Mouse (Mus musculus) adrenal gland, adult 2 months (tissue): ENCODE results near the gene Mrpl36. TPM values are rescaled to one million over a fixed set of nuclear protein-coding genes. Genes with fewer than 3 reads are reported as not detected.

Experiments used
- DNase-seq: peaks from one replicate; pipeline ENCODE4 v3.0.0; 2021
- polyA plus RNA-seq: library from polyadenylated mRNA; depleted of rRNA; stranded (reverse); fragments of >200 nt; gene quantifications from 2 replicates; pipeline ENCODE4 v1.2.3, GENCODE M21; 2012; rRNA removed
- total RNA-seq, 2 experiments: library from RNA; stranded (reverse); gene quantifications; 2 replicates each; pipeline ENCODE4 v1.2.3; 2021

The Mrpl36 gene
- total and polyA plus RNA-seq, 3 experiments = 54.1 to 209 (median 77.7) TPM

DNA sequence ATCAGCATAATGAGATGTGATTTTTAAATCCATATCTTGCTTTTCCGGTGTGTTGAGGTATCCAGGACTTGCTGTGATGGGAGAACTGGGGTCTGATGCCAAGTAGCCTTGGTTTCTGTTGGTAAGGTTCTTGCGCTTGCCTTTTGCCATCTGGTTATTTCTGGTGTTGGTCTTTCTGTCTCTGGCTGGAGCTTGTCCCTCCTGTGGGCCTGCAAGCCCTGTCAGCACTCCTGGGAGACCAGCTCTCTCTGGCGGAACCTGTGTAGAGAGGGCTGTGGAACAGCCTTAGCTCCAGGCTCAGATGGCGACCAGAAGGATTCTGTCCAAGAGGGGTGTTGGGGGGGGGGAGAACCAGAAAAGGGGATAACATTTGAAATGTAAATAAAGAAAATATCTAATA, 18.4 kb downstream of the Mrpl36 start:
- DNase-seq = no peak

GRCm38 (mm10) chr13:73347171-73347570, 18.9 kb downstream of the Mrpl36 start:
- no peak for DNase-seq

- no peak for DNase-seq
Measured at GRCm38 (mm10) chr13:73347922-73348650, 19.8 kb downstream of the Mrpl36 start.

- no peak for DNase-seq
Measured at GRCm38 (mm10) chr13:73350741-73351140, 22.4 kb downstream of the Mrpl36 start.

DNA sequence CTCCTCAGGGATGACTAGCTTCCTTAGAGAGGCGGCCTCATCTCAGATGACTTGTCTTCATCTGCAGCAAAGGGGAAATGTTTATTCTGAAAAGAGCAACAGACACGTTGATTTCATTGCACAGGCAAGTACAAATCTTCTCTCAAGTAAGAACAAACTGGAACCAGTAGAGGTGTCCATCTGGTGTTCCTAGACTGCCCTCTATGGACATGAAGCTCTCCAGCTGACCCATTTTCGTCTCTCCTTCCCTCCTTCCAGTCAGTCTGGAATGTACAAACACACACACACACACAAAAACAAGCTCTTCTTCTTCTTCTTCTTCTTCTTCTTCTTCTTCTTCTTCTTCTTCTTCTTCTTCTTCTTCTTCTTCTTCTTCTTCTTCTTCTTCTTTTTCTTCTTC, 23.6 kb downstream of the Mrpl36 start:
- no peak for DNase-seq

- DNase-seq = no peak
Measured at GRCm38 (mm10) chr13:73352491-73352890, 24.2 kb downstream of the Mrpl36 start.

DNA sequence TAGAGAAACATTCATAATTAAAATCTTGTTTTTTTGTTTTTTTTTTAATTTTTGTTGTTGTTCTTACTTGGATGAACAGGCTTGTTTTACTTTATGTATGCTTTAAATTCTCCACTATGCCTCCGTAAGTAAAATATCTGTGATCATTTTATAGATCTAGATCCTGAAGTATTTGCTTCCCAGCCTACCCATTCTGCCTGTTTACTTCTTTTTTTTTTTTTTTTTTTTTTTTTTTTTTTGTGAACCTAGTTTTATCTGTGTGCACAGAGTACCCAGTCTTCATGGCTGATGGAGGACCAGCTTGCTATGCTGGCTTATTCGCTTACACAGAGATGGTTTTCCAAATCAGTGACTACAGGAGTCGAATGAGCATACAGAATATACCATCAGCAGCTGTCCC, 28.8 kb downstream of the Mrpl36 start:
- no peak for DNase-seq

DNA sequence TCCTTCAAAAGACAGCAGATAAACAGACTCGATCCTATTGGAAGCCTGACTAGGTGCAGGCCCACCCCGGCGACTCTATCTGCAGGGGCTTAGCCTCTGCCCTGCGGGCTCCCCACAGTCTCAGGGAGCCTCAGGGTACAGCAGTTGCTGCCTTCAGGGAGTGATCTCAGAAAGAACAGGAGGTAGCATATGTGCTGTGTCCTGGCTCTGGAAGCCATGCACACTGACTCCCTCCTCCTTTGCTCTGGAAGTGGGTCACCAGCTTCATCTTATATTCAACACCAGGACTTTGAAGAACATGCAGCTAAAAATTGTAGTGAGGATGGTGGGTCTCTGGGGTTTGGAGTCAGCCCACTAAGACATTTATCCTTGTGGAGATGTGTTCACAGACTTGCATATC, 45.1 kb downstream of the Mrpl36 start:
- DNase-seq = no peak

GRCm38 (mm10) chr13:73374612-73375011, 46.3 kb downstream of the Mrpl36 start:
- no peak for DNase-seq

DNA sequence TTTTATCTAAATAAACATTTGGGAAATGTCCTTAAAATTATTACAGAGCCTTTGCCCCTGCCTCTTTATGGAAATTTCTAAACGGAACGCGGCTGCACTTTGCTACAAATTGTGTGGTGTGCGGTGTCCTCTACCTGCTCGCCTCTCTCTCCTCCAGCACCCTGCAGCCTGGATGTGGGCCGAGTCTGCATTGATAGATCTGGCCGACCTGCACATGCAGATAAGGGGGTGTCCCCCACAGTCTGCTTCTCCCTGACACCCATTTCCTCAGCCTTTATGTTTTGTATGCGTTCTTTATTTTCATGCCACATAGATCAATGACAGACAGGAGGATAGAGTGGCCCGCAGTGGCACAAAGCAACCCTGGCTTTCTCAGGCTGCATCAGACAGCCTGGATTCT, 49.3 kb downstream of the Mrpl36 start:
- DNase-seq = no peak

Other genes starting within 250 kb of the Mrpl36 start
- gene Irx4, start 68.0 kb upstream of the Mrpl36 start, total RNA-seq = not detected
- gene Irx4, start 68.0 kb upstream of the Mrpl36 start, polyA plus RNA-seq = 0.06 TPM in 1 of 2 replicates, not detected in the other
- gene Ndufs6, start within 50 bp of the Mrpl36 start, total RNA-seq = 100 to 1,000 TPM; 247 to 296 TPM
- gene Ndufs6, start within 50 bp of the Mrpl36 start, polyA plus RNA-seq = 17.4 and 19.1 TPM in 2 replicates
- gene Lpcat1, start 138.7 kb downstream of the Mrpl36 start, total RNA-seq = 10 to 100 TPM; 11.8 to 17.3 TPM
- 20.3 and 23.4 TPM in 2 replicates for gene Lpcat1, start 138.7 kb downstream of the Mrpl36 start, polyA plus RNA-seq
- under 1 TPM in 1 of 2 experiments, not detected in 1; 0.09 TPM for gene Slc6a3, start 208.2 kb downstream of the Mrpl36 start, total RNA-seq
- 0.13 TPM in 1 of 2 replicates, not detected in the other for gene Slc6a3, start 208.2 kb downstream of the Mrpl36 start, polyA plus RNA-seq